Mouse (Mus musculus) left cerebral cortex, adult 11 months (tissue): ENCODE measurements around the gene Nif3l1.
A peak's percentile ranks its signal among the peaks of the same experiment; 100 is the strongest.

ENCODE experiments used
- DNase-seq: peaks from one replicate; pipeline ENCODE4 v3.0.0; 2022; ENCODE audit warnings: low spot score

Nif3l1 gene

DNA sequence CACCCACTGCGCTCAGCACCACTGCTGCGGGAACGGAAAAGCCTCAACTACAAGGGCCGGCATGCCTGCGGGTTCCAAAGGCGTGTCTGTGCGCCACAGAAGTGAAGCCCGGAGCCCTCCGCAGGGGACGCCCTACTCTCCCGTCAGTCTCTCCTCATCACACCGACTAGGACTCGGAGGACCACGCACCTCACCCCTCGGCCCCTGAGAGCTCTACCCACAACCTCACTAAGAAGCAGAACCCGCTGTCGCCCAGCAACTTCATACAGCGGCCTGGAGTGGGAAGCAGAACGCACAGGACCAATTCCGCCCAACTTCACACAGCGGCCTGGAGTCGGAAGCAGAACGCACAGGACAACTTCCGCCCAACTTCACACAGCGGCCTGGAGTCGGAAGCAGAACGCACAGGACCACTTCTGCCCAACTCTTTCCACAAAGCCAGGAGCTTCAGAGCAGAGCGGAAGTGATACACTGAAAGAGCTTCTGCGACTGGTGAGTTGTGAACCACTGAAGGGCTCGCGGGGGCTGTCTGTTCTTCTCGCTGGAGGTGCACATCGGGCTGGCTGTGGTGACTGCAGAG, at the start of gene Nif3l1, which contains the start of gene Ppil3:
Nif3l1 (plus strand) TSS at position 9 of the 580 bp plus-strand sequence.
Ppil3 (minus strand) TSS at position 344 of the 580 bp plus-strand sequence.
- peak; percentile 86 for DNase-seq

DNA sequence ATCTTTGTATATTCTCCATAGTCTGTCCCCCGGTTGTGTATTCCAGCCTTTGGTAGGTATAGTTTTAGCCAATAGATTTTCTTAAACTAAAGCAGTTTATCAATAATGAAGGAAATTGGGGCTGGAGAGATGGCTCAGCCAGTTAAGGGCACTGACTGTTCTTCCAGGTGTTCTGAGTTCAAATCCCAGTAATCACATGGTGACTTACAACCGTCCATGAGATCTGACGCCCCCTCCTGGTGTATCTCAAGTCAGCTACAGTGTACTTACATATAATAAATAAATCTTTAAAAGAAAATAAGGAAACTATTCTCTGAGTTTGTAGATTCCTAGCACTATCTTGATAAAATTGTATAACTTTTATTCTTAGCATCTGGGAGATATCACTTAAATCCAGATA, 49.6 kb upstream of the Nif3l1 start:
- DNase-seq = no peak

DNA sequence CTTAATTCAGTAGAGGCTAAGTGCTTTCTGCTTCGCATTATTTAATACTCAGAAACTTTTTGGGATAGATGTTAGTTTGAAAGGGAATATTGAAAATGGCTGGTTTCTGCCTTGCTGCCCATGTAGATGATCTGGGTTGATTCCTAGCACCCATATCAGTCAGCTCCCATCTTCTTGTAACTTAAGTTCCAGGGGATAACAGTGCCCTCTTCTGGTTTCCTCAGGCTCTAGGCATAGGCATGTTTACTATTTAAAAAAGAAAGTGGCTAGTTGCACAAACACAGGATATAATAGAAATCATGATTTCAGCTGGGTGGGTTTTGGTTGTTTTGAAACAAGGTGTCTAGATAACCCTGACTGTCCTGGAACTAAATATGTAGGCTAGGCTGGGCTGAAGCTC, 48.8 kb upstream of the Nif3l1 start:
- no peak for DNase-seq

- DNase-seq = no peak
Measured at GRCm38 (mm10) chr1:58397731-58398130, 47.2 kb upstream of the Nif3l1 start.

- DNase-seq = no peak
Measured at GRCm38 (mm10) chr1:58401396-58401795, 43.6 kb upstream of the Nif3l1 start.

- no peak for DNase-seq
Measured at GRCm38 (mm10) chr1:58403745-58404144, 41.2 kb upstream of the Nif3l1 start.

- no peak for DNase-seq
Measured at GRCm38 (mm10) chr1:58407321-58407720, 37.6 kb upstream of the Nif3l1 start.

- DNase-seq = no peak
Measured at GRCm38 (mm10) chr1:58408141-58408540, 36.8 kb upstream of the Nif3l1 start.

DNA sequence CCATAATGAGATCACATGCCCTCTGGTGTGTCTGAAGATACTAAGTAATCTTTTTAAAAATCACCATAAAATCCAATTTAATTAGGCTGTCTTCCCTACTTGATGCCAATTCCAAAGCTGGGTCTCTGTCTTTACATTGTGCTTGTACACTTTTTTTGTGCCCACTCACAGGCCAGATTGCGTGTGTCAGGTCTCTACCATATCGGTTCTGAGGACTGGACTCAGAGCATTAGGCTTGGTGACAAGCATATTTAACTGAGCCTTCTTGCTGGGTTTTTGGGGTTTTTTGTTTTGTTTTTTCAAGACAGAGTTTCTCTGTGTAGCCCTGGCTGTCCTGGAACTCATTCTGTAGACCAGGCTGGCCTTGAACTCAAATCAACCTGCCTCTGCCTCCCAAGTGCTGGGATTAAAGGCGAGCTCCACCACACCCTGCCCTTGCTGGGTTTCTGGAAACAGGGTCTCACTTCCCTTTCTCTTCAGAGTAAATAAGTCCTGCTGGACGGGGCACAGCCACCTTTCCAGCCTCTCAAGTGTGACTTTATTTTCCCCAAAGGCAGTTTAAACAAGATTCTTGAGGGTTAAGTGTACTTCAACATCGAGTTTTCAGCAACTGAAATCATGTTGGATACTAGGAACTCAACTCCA, 35.3 kb upstream of the Nif3l1 start:
- DNase-seq = no peak

GRCm38 (mm10) chr1:58410198-58410588, 34.8 kb upstream of the Nif3l1 start:
- no peak for DNase-seq

DNA sequence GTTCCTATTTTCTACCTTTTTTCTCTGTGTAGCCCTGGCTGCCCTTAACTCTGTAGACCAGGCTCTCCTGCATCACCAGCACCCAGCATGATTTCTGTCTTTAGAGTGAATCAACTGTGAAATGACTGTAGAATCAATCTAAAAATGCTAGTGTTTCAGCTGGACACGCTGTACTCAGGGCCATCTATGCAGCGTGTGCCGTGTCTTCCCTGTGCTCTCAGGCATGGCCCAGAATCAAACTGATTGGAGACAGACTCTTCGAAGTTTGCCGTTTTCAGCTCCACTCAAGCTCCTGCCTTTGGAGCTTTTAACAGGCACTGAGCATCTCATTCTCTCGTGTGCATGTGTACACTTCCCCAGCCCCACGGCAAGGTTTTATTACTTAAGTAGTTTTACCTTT, 34.2 kb upstream of the Nif3l1 start:
- DNase-seq = no peak

GRCm38 (mm10) chr1:58415442-58415841, 29.5 kb upstream of the Nif3l1 start:
- DNase-seq = no peak

- no peak for DNase-seq
Measured at GRCm38 (mm10) chr1:58416048-58416447, 28.9 kb upstream of the Nif3l1 start.

DNA sequence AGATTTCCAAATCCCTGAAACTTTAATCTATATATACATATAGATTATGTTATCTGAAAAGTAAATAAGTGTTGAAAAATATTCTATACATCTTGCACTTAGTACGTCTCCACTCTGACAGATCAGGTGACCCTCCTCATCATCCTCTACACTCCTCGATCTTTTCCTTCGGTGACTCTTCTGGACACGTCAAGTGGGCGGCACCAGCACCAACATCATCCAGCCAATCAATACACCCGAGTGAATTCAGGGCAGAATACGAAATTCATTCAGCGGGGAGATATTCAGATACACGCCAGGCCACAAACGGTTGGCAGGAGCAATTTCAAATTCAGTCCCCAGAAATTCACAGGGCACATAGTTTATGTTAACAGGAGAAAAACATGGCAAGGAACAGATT, 24.9 kb upstream of the Nif3l1 start:
- DNase-seq = no peak

DNA sequence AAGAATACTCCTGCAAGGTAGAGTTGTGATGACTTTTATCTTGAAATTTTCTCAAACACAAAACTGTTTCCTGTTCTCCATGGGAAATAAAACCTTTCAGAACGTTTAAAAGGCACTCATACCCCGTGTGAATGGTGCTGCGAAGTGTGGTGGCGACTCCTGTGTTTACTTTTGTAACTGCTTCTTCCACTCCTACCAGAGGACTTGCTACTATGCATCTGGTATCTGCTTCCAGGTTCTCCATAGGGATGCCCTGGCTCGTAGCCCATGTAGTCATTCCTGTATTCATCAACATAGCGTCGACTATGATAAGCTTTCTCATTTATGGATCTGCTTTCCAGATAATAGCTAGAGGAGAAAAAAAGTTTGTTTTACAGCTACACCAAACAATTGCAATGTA, 24.0 kb upstream of the Nif3l1 start:
- no peak for DNase-seq

GRCm38 (mm10) chr1:58422879-58423278, 22.1 kb upstream of the Nif3l1 start:
- no peak for DNase-seq

DNA sequence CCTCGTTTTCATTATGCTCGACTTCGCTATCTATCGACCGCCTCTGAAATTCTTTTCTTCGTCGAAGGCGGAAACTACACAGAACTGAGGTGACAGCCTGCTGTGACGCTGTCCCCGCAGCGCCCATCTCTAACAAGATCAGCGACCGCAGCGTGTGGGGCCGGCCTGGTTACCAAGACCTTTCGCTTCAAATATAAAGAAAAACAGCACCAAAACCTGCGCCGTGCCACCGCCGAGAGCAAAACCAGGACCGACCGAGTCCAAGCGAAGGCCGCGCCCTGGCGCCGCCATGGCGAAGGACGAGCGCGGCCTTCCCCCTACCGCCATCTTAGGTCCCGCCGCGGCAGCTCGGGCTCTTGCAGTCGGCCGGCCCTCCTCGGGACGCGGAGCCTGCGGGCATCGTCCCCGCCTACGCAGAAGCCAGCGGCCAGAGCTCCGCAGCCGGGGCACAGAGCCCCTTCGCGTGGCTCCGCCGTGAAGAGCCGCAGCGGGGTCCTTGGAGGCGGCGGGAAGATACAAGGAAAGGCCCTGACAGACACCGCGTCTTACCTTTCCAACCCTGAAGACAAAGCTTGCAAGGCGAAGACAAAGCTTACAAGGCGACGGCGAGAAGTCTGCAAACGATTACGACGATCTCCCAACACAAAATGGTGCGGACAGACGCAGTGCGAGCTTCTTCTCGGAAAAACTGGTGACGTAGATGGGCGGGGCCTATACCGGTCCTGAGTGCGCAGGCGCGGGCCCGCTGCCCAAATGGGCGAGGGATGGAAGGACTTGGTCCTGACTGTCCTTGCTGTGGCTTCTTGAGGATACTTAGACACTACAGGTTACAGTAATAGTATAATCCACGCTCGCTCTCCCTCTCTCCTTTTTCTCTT, 21.3 kb upstream of the Nif3l1 start, which contains the start of gene Clk1:
Clk1 (minus strand) TSS at position 696 of the 878 bp plus-strand sequence.
- DNase-seq = peak; percentile 93

DNA sequence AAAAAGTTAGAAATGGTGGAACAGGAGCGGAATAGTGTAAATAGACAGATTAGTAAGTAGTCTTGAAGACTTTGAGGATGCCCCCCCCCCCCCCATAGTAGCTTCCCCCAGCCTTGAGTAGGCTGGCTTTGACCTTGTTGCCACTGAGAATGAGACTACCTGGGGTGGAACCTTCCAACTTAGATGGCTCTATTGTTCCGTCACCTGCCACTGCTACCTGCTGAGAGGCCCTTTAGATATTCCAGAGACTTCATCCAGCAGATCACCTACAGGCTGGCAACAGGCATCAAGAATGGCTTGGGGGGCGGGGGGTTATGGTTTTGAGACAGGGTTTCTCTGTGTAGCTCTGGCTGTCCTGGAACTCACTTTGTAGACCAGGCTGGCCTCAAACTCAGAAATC, 20.4 kb upstream of the Nif3l1 start:
- no peak for DNase-seq

GRCm38 (mm10) chr1:58444691-58445090, 260 bp upstream of the Nif3l1 start:
- no peak for DNase-seq

GRCm38 (mm10) chr1:58445861-58446260, 910 bp downstream of the Nif3l1 start:
- DNase-seq = no peak

DNA sequence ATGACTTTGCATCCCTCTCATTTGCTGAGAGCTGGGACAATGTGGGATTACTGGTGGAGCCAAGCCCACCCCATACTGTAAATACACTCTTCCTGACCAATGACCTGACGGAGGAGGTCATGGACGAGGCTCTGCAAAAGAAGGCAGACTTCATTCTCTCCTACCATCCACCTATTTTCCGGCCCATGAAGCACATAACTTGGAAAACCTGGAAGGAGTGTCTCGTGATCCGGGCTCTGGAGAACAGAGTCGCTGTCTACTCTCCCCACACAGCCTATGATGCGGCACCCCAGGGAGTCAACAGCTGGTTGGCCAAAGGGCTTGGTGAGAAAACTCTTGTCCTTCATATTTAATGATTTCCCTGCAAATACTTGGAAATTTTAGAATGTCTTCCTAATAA, 2.8 kb downstream of the Nif3l1 start:
- DNase-seq = no peak

- DNase-seq = no peak
Measured at GRCm38 (mm10) chr1:58448396-58448795, 3.4 kb downstream of the Nif3l1 start.

DNA sequence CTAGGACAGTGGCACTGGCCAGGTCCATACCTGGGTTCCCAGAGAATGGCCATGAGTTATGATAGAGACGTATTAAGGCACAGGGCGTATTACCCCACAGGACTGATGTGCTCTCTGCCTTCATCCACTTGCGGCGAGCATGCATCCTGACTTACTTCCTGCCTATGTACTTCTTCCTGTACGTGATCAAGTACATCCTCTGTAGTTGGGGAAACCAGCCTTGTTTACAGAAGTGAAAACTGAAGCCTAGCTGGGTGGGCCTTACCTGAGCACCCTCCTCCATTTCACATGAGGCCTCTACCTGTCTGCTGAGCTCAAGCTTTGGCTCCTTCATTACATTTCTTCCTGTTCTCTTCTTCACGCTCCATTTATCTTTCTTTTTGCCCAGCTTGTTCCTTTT, 9.4 kb downstream of the Nif3l1 start:
- no peak for DNase-seq
